Mouse (Mus musculus): ENCODE data around the gene Lemd2. TPM values are rescaled to one million over a fixed set of nuclear protein-coding genes. Genes with fewer than 3 reads are reported as not detected.

The Lemd2 gene
- total and polyA plus RNA-seq, 3 experiments: 46.8 to 59.7 TPM; not detected in 1

GRCm38 (mm10) chr17:27221562-27221961 is 17.3 kb upstream of the Lemd2 start:
- Histone ChIP-seq H3K27me3 (ENCODE audit: control insufficient read depth in 1 of 2, insufficient read depth in 2 of 2, low read length in 2 of 2) (no peaks in the 10 kb centered on the region), H3K9ac (ENCODE audit: control insufficient read depth, low read depth, low read length, poor library complexity, severe bottlenecking) (no peak overlapping the region), H3K9me3 (replicated peaks; ENCODE audit: insufficient read depth, low read length) (no peaks in the 10 kb centered on the region), H3K4me3 (ENCODE audit: control insufficient read depth in 1 of 2, insufficient read depth in 1 of 2, low read depth in 2 of 2, low read length in 2 of 2) (no peak overlapping the region), H3K4me1 (ENCODE audit: control insufficient read depth in 1 of 2, insufficient read depth in 2 of 2, low read length in 2 of 2) (no peaks in the 10 kb centered on the region), H3K27ac (ENCODE audit: control insufficient read depth, low read depth, low read length) (no peak overlapping the region), H3K79me2 (ENCODE audit: control insufficient read depth, insufficient read depth, low read length, poor library complexity) (no peaks in the 10 kb centered on the region), H3K36me3 (ENCODE audit: control insufficient read depth in 1 of 2, insufficient read depth in 2 of 2, low read length in 2 of 2) (no peaks in the 10 kb centered on the region)
- no peak for DNase-seq (ENCODE audit: low read depth, low spot score)
- TF ChIP-seq ZKSCAN1 (IDR thresholded peaks at IDR 0.05; ENCODE audit: low read depth, low read length): no peak
- no peak for TF ChIP-seq POLR2AphosphoS2 (IDR thresholded peaks at IDR 0.05; ENCODE audit: low read length)
- TF ChIP-seq KAT2A (conservative IDR thresholded peaks at IDR 0.05; ENCODE audit: low read depth, low read length): no peak
- TF ChIP-seq CHD1 (IDR thresholded peaks at IDR 0.05; ENCODE audit: low read depth, low read length): no peak
- no peak for TF ChIP-seq MYC (IDR thresholded peaks at IDR 0.05; ENCODE audit: low read depth, low read length)
- TF ChIP-seq ZMIZ1 (IDR thresholded peaks at IDR 0.05; ENCODE audit: low read depth, low read length): no peak
- TF ChIP-seq UBTF (IDR thresholded peaks at IDR 0.05; ENCODE audit: borderline replicate concordance, insufficient read depth, low read depth, low read length): no peak
- TF ChIP-seq MAZ (IDR thresholded peaks at IDR 0.05; ENCODE audit: low read depth, low read length): no peak
- no peak for TF ChIP-seq E2F4 (IDR thresholded peaks at IDR 0.05; ENCODE audit: borderline replicate concordance, low read depth, low read length)
- TF ChIP-seq ETS1 (IDR thresholded peaks at IDR 0.05; ENCODE audit: low read depth, low read length): no peak

- Histone ChIP-seq H3K27me3 (ENCODE audit: control insufficient read depth in 1 of 2, insufficient read depth in 2 of 2, low read length in 2 of 2) (no peaks in the 10 kb centered on the region), H3K27ac (ENCODE audit: control insufficient read depth, low read depth, low read length) (no peak overlapping the region), H3K79me2 (ENCODE audit: control insufficient read depth, insufficient read depth, low read length, poor library complexity) (no peaks in the 10 kb centered on the region), H3K9ac (ENCODE audit: control insufficient read depth, low read depth, low read length, poor library complexity, severe bottlenecking) (no peak overlapping the region), H3K36me3 (ENCODE audit: control insufficient read depth in 1 of 2, insufficient read depth in 2 of 2, low read length in 2 of 2) (no peaks in the 10 kb centered on the region), H3K9me3 (replicated peaks; ENCODE audit: insufficient read depth, low read length) (no peaks in the 10 kb centered on the region), H3K4me3 (ENCODE audit: control insufficient read depth in 1 of 2, insufficient read depth in 1 of 2, low read depth in 2 of 2, low read length in 2 of 2) (no peak overlapping the region), H3K4me1 (ENCODE audit: control insufficient read depth in 1 of 2, insufficient read depth in 2 of 2, low read length in 2 of 2) (no peaks in the 10 kb centered on the region)
- no peak for TF ChIP-seq MAZ (IDR thresholded peaks at IDR 0.05; ENCODE audit: low read depth, low read length)
- TF ChIP-seq BHLHE40 (IDR thresholded peaks at IDR 0.05; ENCODE audit: borderline replicate concordance, low read depth, low read length): no peak
- no peak for TF ChIP-seq ELF1 (IDR thresholded peaks at IDR 0.05; ENCODE audit: low read depth, low read length)
- no peak for DNase-seq (ENCODE audit: low read depth, low spot score)
These were observed 14.6 kb upstream of the Lemd2 start for GRCm38 (mm10) chr17:27218916-27219315.

DNA sequence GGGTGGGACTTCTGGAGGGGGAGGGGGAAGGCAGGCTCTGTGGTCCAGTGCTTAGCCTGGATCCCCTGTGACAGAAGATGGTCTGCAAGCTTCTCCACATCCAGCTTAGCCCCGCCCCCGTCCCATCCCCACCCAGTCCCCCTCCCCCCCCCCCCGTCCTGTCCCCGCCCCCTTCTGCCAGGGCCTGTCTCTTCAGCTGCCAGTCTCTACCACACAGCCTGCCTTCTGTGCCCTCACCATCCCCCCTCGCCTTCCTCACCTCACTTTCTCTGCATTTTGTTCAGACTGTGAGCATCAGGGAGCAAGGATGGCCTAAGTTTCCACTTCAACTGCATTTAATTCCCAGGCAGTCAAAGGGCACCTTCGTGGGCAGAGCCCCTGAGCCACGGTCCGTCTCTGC is 14.1 kb upstream of the Lemd2 start:
- no peaks in the 10 kb centered on the region for H3K27me3 ChIP-seq (ENCODE audit: control insufficient read depth in 1 of 2, insufficient read depth in 2 of 2, low read length in 2 of 2)
- H3K79me2 ChIP-seq (ENCODE audit: control insufficient read depth, insufficient read depth, low read length, poor library complexity): no peaks in the 10 kb centered on the region
- H3K9ac ChIP-seq (ENCODE audit: control insufficient read depth, low read depth, low read length, poor library complexity, severe bottlenecking): no peak overlapping the region
- no peaks in the 10 kb centered on the region for H3K4me1 ChIP-seq (ENCODE audit: control insufficient read depth in 1 of 2, insufficient read depth in 2 of 2, low read length in 2 of 2)
- DNase-seq (ENCODE audit: low read depth, low spot score): no peak
- no peaks in the 10 kb centered on the region for H3K9me3 ChIP-seq (replicated peaks; ENCODE audit: insufficient read depth, low read length)
- TF ChIP-seq BHLHE40 (IDR thresholded peaks at IDR 0.05; ENCODE audit: borderline replicate concordance, low read depth, low read length): no peak
- no peak for TF ChIP-seq ZKSCAN1 (IDR thresholded peaks at IDR 0.05; ENCODE audit: low read depth, low read length)
- TF ChIP-seq EP300 (IDR thresholded peaks at IDR 0.05; ENCODE audit: low read depth in 1 of 2, low read length in 2 of 2): no peak
- no peak overlapping the region for H3K27ac ChIP-seq (ENCODE audit: control insufficient read depth, low read depth, low read length)
- H3K4me3 ChIP-seq (ENCODE audit: control insufficient read depth in 1 of 2, insufficient read depth in 1 of 2, low read depth in 2 of 2, low read length in 2 of 2): no peak overlapping the region
- no peaks in the 10 kb centered on the region for H3K36me3 ChIP-seq (ENCODE audit: control insufficient read depth in 1 of 2, insufficient read depth in 2 of 2, low read length in 2 of 2)
